Mouse (Mus musculus) E14TG2a.4 (cell line): ENCODE results near the gene Xrcc4.

ENCODE experiments used
- H3K27me3 ChIP-seq: 2 replicates; pipeline ENCODE4 v1.6.1; 2014; ENCODE audit warnings: low read length, control low read depth; ENCODE audit not compliant: insufficient read depth
- H3K36me3 ChIP-seq: 2 replicates; pipeline ENCODE4 v1.6.1; 2014; ENCODE audit warnings: low read length, control low read depth; ENCODE audit not compliant: insufficient read depth
- H3K4me1 ChIP-seq: replicated peaks from 2 replicates; pipeline ENCODE4 v1.6.1; 2014; ENCODE audit warnings: low read depth, low read length, control low read depth
- H3K4me3 ChIP-seq: replicated peaks from 2 replicates; pipeline ENCODE4 v1.5.1; 2014; ENCODE audit warnings: mild to moderate bottlenecking, low read length
- H3K9me3 ChIP-seq: 2 replicates; pipeline ENCODE4 v1.6.1; 2014; ENCODE audit warnings: low read length, control low read depth
- CTCF ChIP-seq: conservative IDR thresholded peaks from 2 replicates; pipeline ENCODE4 v1.5.1; 2014; ENCODE audit warnings: low read length
- NANOG ChIP-seq: IDR thresholded peaks from 2 replicates; pipeline ENCODE4 v1.6.1; 2014; ENCODE audit warnings: borderline replicate concordance, low read length, mixed read lengths
- POU5F1 ChIP-seq: IDR thresholded peaks from 2 replicates; pipeline ENCODE4 v1.6.1; 2014; ENCODE audit warnings: low read length, borderline replicate concordance

Xrcc4 gene

DNA sequence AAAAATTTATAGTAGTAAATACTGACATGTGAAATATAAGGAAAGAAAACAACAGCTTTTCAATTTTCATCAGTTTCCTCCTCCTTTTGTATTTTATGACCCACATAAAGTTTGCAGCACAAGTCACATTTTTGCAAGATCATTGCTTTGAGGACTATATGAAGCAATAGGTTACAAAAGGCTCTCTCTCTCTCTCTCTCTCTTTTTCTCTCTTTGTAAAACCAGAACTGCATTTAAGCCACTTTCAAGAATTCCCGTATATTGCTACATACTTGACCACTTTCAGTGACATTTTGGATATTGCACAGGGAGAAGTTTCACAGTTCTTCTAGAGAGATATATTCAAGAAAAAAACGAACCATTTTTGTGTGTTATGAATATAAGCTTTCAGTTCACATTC lies 261.6 kb downstream of the Xrcc4 start:
- Histone ChIP-seq H3K27me3 (no peaks in the 10 kb centered on the region), H3K36me3 (no peaks in the 10 kb centered on the region), H3K4me1 (peaks cover 18% of the 10 kb centered on the region), H3K9me3 (no peaks in the 10 kb centered on the region; the same call in 1 of the 2 replicates), H3K4me3 (no peak overlapping the region)
- TF ChIP-seq NANOG (no peak), CTCF (no peak), POU5F1 (no peak)

- Histone ChIP-seq H3K4me1 (no peaks in the 10 kb centered on the region), H3K9me3 (no peaks in the 10 kb centered on the region; the same call in 1 of the 2 replicates), H3K36me3 (no peaks in the 10 kb centered on the region), H3K27me3 (no peaks in the 10 kb centered on the region), H3K4me3 (no peak overlapping the region)
- TF ChIP-seq POU5F1, result no peak
Observed at GRCm38 (mm10) chr13:89814543-89814942, 274.9 kb downstream of the Xrcc4 start.

DNA sequence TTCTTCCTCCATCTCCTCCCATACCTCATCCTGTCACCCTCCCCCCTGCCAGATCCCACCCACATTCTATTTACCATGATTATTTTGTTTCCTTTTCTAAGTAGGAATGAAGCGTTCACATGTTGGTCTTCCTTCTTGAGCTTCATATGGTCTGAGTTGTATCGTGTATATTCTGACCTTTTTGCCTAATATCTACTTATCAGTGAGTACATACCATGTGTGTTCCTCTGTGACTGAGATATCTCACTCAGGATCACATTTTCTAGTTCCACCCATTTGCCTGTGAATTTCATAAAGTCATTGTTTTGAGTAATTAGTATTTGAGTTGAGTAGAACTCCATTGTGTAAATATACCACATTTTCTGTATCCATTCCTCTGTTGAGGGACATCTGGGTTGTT lies 277.2 kb downstream of the Xrcc4 start:
- no peak for TF ChIP-seq CTCF
- TF ChIP-seq POU5F1, result no peak
- TF ChIP-seq NANOG, result no peak
- Histone ChIP-seq H3K27me3 (no peaks in the 10 kb centered on the region), H3K4me3 (no peak overlapping the region), H3K9me3 (peaks cover 10% of the 10 kb centered on the region), H3K36me3 (no peaks in the 10 kb centered on the region), H3K4me1 (no peaks in the 10 kb centered on the region)

DNA sequence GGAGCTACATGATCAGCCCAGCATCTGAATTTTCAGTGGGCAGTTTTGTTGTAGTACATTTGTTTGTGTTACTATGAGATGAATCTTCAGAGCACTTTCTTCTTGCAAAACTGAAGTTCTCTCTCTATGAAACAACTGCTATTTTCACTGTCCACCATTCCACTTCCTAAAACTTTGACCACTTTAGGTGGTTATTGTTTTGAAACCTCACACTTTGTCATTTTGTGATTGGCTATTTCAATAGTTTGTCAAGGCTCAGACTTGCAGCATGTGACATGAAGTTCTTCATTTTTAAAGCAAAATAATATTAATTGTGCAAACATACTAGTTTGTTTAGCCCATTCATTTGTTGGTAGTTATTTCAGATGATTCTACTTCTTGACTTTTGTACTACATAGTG lies 280.4 kb downstream of the Xrcc4 start:
- H3K27me3 ChIP-seq, result no peaks in the 10 kb centered on the region
- H3K4me1 ChIP-seq, result no peaks in the 10 kb centered on the region
- TF ChIP-seq NANOG, result no peak
- TF ChIP-seq POU5F1, result no peak
- TF ChIP-seq CTCF, result no peak
- no peaks in the 10 kb centered on the region for H3K36me3 ChIP-seq
- H3K4me3 ChIP-seq, result no peak overlapping the region
- peaks cover 17% of the 10 kb centered on the region for H3K9me3 ChIP-seq

GRCm38 (mm10) chr13:89801901-89802300 lies 287.5 kb downstream of the Xrcc4 start:
- Histone ChIP-seq H3K4me1 (no peaks in the 10 kb centered on the region), H3K9me3 (peaks cover 5% of the 10 kb centered on the region), H3K36me3 (no peaks in the 10 kb centered on the region), H3K4me3 (no peak overlapping the region), H3K27me3 (no peaks in the 10 kb centered on the region)
- TF ChIP-seq NANOG (no peak), POU5F1 (no peak)

DNA sequence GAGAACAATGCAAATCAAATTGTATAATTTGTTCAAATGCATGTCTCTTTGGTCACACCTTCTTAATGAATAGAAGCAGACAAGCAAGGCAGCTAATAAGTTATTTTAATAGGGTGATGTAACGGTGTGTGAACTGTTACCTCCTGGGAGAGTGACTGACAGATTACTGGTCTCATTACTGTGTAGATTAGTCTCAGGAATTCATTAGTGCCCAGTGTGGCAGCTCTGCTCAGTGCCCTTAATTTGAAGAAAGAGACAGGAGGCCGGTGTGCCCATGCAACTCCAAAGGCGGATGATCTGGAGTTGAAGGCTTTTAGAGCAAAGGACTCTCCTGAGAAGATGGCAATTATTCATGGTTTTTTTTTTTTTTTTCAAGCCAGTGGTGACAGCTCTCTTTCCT lies 291.7 kb downstream of the Xrcc4 start:
- H3K4me1 ChIP-seq, result no peaks in the 10 kb centered on the region
- TF ChIP-seq NANOG (no peak), CTCF (no peak), POU5F1 (no peak)
- H3K9me3 ChIP-seq, result no peaks in the 10 kb centered on the region
- H3K36me3 ChIP-seq, result no peaks in the 10 kb centered on the region
- no peaks in the 10 kb centered on the region for H3K27me3 ChIP-seq
- H3K4me3 ChIP-seq, result no peak overlapping the region

DNA sequence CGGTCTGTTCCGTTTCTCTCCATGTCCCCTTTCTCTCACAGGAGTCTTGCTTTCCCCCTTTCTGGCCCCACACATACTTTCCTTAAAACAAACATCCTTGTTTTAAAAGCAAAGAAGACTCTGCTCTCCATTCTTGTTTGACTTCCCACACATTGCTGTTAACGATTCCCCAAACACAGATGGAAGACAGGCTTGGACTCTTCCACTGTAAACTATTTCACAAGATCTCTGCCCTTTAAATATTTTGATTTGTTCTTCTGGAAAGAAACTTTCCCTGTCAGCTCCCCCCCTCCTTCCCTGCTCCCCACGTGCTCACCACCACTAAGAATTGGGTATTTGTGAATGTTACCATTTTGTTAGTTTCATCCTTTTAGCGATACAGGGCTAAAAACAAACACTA lies 297.9 kb downstream of the Xrcc4 start:
- Histone ChIP-seq H3K4me1 (no peaks in the 10 kb centered on the region), H3K27me3 (no peaks in the 10 kb centered on the region), H3K4me3 (no peak overlapping the region), H3K36me3 (no peaks in the 10 kb centered on the region), H3K9me3 (no peaks in the 10 kb centered on the region)
- no peak for TF ChIP-seq POU5F1
- no peak for TF ChIP-seq CTCF
- no peak for TF ChIP-seq NANOG

- H3K36me3 ChIP-seq, result no peaks in the 10 kb centered on the region
- no peak for TF ChIP-seq CTCF
- no peak for TF ChIP-seq NANOG
Observed at GRCm38 (mm10) chr13:89782886-89783285, 306.5 kb downstream of the Xrcc4 start.

DNA sequence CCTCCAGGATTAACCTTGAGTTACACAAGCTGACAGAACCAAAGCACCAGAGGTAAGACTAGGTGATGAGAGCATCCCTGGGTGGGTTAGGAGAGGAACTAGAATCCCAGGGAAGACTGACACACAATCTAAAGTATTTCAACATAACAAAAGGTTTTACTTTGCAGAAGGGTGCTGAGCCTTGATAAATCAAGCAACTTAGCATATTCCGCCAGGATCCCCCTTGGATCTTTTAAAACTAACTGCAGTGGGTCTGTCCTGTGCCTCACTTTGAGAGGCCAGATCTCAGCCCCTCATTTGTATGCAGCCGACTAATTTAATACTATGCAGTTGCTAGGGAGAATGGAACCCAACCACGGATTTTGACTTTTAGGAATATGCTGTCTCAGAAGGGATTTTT lies 309.1 kb downstream of the Xrcc4 start:
- no peaks in the 10 kb centered on the region for H3K36me3 ChIP-seq
- H3K4me3 ChIP-seq, result no peak overlapping the region
- H3K9me3 ChIP-seq, result no peaks in the 10 kb centered on the region
- H3K27me3 ChIP-seq, result no peaks in the 10 kb centered on the region
- H3K4me1 ChIP-seq, result peaks cover 13% of the 10 kb centered on the region
- no peak for TF ChIP-seq POU5F1
- no peak for TF ChIP-seq CTCF
- no peak for TF ChIP-seq NANOG

More at GRCm38 (mm10) chr13:89782886-89783285, 306.5 kb downstream of the Xrcc4 start:
- H3K27me3 ChIP-seq, result no peaks in the 10 kb centered on the region
- H3K9me3 ChIP-seq, result no peaks in the 10 kb centered on the region
- H3K4me3 ChIP-seq, result no peak overlapping the region
- peaks cover 13% of the 10 kb centered on the region for H3K4me1 ChIP-seq
